Mouse (Mus musculus): ENCODE data around the gene Tma16. TPM values are rescaled to one million over a fixed set of nuclear protein-coding genes. Genes with fewer than 3 reads are reported as not detected.

Gene Tma16
- polyA plus RNA-seq (2012; rRNA removed) = 1.1 and 1.5 TPM in 2 replicates

DNA sequence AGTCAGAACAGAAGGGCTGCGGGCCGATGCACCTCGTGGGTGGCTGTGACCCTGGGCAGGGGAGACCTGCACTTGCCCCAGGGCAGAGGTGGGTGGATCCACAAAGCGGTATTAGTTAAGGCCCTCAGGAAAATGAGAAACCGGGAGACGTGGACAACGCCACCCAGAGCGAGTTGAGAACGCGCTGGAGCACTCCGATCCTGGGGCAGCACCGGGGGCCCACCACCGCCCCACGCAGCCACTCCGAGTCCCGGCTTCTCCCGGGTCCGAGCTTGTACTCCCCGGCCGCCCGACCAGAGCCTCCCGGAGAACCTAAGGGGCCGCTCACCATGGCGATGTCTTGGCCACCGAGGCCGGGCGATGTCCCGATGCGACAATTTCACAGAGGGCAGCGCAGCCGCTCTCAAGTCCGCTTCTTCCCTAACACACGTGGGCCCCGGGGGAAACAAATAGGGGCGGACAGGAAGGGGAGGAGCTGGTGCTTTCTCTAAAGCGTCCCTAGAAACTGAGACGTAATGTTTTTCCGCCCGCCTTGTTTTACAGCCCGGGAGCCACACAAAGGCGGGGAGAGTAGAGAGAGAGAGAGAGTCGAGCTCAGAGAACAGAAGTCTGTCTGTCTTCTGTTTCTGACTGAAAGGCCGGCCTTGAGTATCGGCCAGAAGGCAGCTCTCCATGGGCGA, at the start of gene Tma16:
Tma16 (minus strand) TSS at position 447 of the 680 bp plus-strand sequence.
- H3K4me1 ChIP-seq (ENCODE audit: control insufficient read depth, insufficient read depth, low read length) = no peaks in the 10 kb centered on the region
- under 1% methylated on average over 45 of the region's 45 CpGs for WGBS
- TF ChIP-seq POLR2A (IDR thresholded peaks at IDR 0.05; ENCODE audit: borderline replicate concordance, extremely low read depth, low read depth, low read length) (peak; percentile 38; the same call in 1 of the 2 replicates), CTCF (IDR thresholded peaks at IDR 0.05; ENCODE audit: insufficient read depth, low read length) (no peak)
- DNase-seq = peak; percentile 79
- peak within 1 kb of the TSS; percentile 92 for H3K4me3 ChIP-seq (replicated peaks; ENCODE audit: extremely low read depth, low read depth, low read length)

GRCm38 (mm10) chr8:66520576-66520975, 34.2 kb upstream of the Tma16 start:
- Histone ChIP-seq H3K4me1 (ENCODE audit: control insufficient read depth, insufficient read depth, low read length) (no peaks in the 10 kb centered on the region), H3K4me3 (replicated peaks; ENCODE audit: extremely low read depth, low read depth, low read length) (no peak overlapping the region)
- no peak for DNase-seq
- TF ChIP-seq POLR2A (IDR thresholded peaks at IDR 0.05; ENCODE audit: borderline replicate concordance, extremely low read depth, low read depth, low read length) (no peak), CTCF (IDR thresholded peaks at IDR 0.05; ENCODE audit: insufficient read depth, low read length) (no peak)

- DNase-seq = no peak
- 53% methylated on average over 2 of the region's 2 CpGs for WGBS
Measured at GRCm38 (mm10) chr8:66519149-66519548, 32.8 kb upstream of the Tma16 start.

GRCm38 (mm10) chr8:66511537-66511936, 25.2 kb upstream of the Tma16 start, which contains the start of gene Tktl2:
Gene Tktl2, plus strand, starts transcription at chr8:66511756.
- no peak for DNase-seq
- 95% methylated on average over 22 of the region's 22 CpGs for WGBS
- H3K4me3 ChIP-seq (replicated peaks; ENCODE audit: extremely low read depth, low read depth, low read length) = no peak within 1 kb of the TSS
- no peaks in the 10 kb centered on the region for H3K4me1 ChIP-seq (ENCODE audit: control insufficient read depth, insufficient read depth, low read length)
- no peak for TF ChIP-seq POLR2A (IDR thresholded peaks at IDR 0.05; ENCODE audit: borderline replicate concordance, extremely low read depth, low read depth, low read length)
- no peak for TF ChIP-seq CTCF (IDR thresholded peaks at IDR 0.05; ENCODE audit: insufficient read depth, low read length)

More at GRCm38 (mm10) chr8:66519149-66519548, 32.8 kb upstream of the Tma16 start:
- TF ChIP-seq CTCF (IDR thresholded peaks at IDR 0.05; ENCODE audit: insufficient read depth, low read length) (no peak), POLR2A (IDR thresholded peaks at IDR 0.05; ENCODE audit: borderline replicate concordance, extremely low read depth, low read depth, low read length) (no peak)
- Histone ChIP-seq H3K4me1 (ENCODE audit: control insufficient read depth, insufficient read depth, low read length) (no peaks in the 10 kb centered on the region), H3K4me3 (replicated peaks; ENCODE audit: extremely low read depth, low read depth, low read length) (no peak overlapping the region)

DNA sequence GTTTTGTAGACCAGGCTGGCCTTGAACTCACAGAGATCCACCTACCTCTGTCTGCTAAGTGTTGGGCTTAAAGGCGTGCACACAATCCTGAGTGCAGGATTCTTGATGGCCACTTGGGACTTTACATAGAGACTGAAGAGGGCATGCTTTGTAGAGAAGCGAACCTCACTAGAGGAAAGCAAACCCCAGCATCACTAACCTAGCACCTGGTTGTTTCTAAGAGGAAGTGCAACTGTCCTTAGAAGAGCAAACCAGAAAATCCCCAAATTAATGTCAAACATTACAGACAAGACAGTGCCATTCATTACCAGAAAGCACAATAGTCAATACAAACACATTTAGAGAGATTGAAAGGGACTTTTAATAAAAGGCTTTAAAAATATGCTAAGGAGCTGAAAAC, 17.1 kb upstream of the Tma16 start:
- TF ChIP-seq CTCF (IDR thresholded peaks at IDR 0.05; ENCODE audit: insufficient read depth, low read length) = no peak
- DNase-seq = no peak
- WGBS = 53% methylated on average over 2 of the region's 2 CpGs
- Histone ChIP-seq H3K4me1 (ENCODE audit: control insufficient read depth, insufficient read depth, low read length) (no peaks in the 10 kb centered on the region), H3K4me3 (replicated peaks; ENCODE audit: extremely low read depth, low read depth, low read length) (no peak overlapping the region)

- H3K4me1 ChIP-seq (ENCODE audit: control insufficient read depth, insufficient read depth, low read length) = no peaks in the 10 kb centered on the region
- TF ChIP-seq CTCF (IDR thresholded peaks at IDR 0.05; ENCODE audit: insufficient read depth, low read length) (0 out of 2 replicates have a peak, but pooled peaks have one; percentile 14), POLR2A (IDR thresholded peaks at IDR 0.05; ENCODE audit: borderline replicate concordance, extremely low read depth, low read depth, low read length) (no peak)
- H3K4me3 ChIP-seq (replicated peaks; ENCODE audit: extremely low read depth, low read depth, low read length) = no peak overlapping the region
- no peak for DNase-seq
- WGBS = 26% methylated on average over 4 of the region's 4 CpGs
Measured at GRCm38 (mm10) chr8:66496998-66497577, 10.8 kb upstream of the Tma16 start.

DNA sequence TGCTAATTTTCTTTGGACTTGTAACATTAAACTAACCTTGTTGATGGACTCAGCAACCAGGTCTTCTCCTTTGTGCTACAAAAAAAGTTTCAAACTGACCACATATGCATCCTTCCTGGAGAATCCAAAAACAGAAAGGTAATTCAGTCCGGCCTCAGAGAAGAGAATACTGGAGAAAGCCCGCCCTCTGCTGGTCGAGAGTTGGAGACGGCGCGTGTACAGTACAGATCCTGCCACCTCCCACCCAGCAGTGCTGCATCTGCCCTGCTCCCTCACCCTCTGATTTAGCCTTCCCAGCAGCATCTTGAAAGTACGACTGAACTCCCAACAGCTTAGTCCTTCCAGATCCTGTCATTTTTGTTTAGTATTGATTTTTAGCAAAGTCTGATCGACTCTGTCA, 9.4 kb upstream of the Tma16 start:
- WGBS = 6% methylated on average over 8 of the region's 8 CpGs
- Histone ChIP-seq H3K4me3 (replicated peaks; ENCODE audit: extremely low read depth, low read depth, low read length) (no peak overlapping the region), H3K4me1 (ENCODE audit: control insufficient read depth, insufficient read depth, low read length) (no peaks in the 10 kb centered on the region)
- DNase-seq = peak; percentile 70
- TF ChIP-seq POLR2A (IDR thresholded peaks at IDR 0.05; ENCODE audit: borderline replicate concordance, extremely low read depth, low read depth, low read length) (no peak), CTCF (IDR thresholded peaks at IDR 0.05; ENCODE audit: insufficient read depth, low read length) (peak; percentile 76)

- WGBS = 46% methylated on average over 2 of the region's 2 CpGs
- no peaks in the 10 kb centered on the region for H3K4me1 ChIP-seq (ENCODE audit: control insufficient read depth, insufficient read depth, low read length)
- TF ChIP-seq POLR2A (IDR thresholded peaks at IDR 0.05; ENCODE audit: borderline replicate concordance, extremely low read depth, low read depth, low read length) = no peak
- no peak for TF ChIP-seq CTCF (IDR thresholded peaks at IDR 0.05; ENCODE audit: insufficient read depth, low read length)
- no peak overlapping the region for H3K4me3 ChIP-seq (replicated peaks; ENCODE audit: extremely low read depth, low read depth, low read length)
- no peak for DNase-seq
Measured at GRCm38 (mm10) chr8:66494496-66494895, 8.2 kb upstream of the Tma16 start.

DNA sequence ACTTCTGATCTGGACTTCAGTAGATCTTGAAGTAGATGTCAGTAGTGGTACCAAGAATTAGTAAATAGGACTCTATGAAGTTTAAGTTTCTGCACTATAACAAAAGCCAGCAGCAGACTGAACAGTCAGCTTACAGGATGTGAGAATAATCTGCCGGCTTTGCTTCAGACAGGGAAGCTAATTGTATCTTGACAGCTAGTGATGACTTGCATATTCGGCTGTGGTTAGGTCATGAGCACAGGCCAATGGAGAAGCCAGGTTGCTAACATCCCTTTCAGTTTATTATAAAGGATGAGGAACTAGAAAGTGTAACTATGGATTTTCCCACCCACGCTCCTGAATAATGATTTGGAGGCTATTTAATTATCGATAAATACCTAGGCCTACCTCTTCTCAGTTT, 4.3 kb upstream of the Tma16 start:
- no peak for DNase-seq
- Histone ChIP-seq H3K4me3 (replicated peaks; ENCODE audit: extremely low read depth, low read depth, low read length) (no peak overlapping the region), H3K4me1 (ENCODE audit: control insufficient read depth, insufficient read depth, low read length) (no peaks in the 10 kb centered on the region)
- TF ChIP-seq POLR2A (IDR thresholded peaks at IDR 0.05; ENCODE audit: borderline replicate concordance, extremely low read depth, low read depth, low read length) = no peak
- no peak for TF ChIP-seq CTCF (IDR thresholded peaks at IDR 0.05; ENCODE audit: insufficient read depth, low read length)
- 70% methylated on average over 4 of the region's 4 CpGs for WGBS

GRCm38 (mm10) chr8:66488556-66488955, 2.2 kb upstream of the Tma16 start:
- DNase-seq = no peak
- Histone ChIP-seq H3K4me1 (ENCODE audit: control insufficient read depth, insufficient read depth, low read length) (no peaks in the 10 kb centered on the region), H3K4me3 (replicated peaks; ENCODE audit: extremely low read depth, low read depth, low read length) (no peak overlapping the region)
- 58% methylated on average over 3 of the region's 3 CpGs for WGBS
- TF ChIP-seq POLR2A (IDR thresholded peaks at IDR 0.05; ENCODE audit: borderline replicate concordance, extremely low read depth, low read depth, low read length) (no peak), CTCF (IDR thresholded peaks at IDR 0.05; ENCODE audit: insufficient read depth, low read length) (no peak)

Measured in lung, adult 2 months (tissue).